Mouse (Mus musculus): ENCODE measurements around the gene Dip2a.

Dip2a gene

DNA sequence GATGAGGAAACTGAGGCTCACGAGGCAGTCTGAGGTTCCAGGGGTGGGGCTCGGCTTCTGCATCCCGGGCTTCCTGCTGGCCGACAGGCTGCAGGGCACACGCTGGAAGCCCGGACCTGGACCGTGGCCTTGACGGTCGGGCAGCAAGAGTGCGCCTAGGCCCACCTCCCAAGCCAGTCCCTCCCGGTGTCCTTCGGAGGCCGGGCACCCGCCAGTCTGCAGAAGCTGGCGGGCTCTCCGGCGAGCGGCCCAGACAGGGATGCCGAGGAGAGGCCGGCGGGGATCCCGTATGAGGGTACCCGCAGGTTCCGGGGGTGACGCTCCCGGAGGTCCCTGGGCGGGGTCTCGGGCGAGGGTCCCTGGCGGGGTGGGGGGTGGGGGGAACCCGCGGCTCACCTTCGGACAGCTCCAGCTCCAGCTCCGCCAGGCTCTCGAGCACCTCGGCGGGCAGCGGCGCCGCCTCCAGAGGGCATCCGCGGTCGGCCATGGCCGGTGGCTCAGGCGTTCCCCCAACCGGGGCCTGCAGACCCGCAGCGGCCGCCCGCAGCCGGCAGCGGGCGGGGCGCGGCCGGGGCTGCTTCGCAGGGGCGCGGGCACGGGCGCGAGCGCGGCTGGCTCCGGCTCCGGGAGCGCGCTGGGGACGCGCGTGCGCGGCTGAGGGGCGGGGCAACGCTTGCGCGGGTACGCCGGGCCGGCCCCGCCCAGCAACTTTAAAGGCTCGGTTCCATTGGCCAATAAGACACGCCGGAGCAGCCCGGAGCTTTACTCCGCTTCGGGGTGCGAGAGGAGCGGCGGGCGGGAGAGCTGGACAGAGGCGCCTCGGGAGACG is at the start of gene Dip2a:
Gene Dip2a (minus strand): TSS at position 581 of the 829 bp plus-strand sequence.
- DNase-seq: peak; percentile 96

DNA sequence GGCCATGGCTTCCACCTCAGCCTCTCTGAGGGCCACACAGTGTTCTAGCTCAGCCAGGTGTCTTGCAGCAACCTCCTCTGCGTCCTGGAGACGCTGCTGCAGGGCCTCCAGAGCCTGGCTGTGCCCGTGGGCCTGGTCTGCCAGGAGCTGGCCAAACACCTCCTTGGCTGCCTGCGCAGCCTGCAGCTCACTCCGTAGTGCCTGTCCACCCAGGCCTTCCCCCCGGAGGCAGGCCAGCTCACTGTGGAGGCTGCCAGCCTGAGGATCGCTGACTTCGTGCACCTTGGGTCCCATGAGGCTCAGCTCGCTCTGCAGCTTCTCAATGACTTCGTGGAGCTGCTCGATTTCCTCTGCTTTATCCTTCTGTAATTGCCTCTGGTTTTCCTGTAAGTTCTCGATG is 47.5 kb upstream of the Dip2a start:
- DNase-seq: no peak

DNA sequence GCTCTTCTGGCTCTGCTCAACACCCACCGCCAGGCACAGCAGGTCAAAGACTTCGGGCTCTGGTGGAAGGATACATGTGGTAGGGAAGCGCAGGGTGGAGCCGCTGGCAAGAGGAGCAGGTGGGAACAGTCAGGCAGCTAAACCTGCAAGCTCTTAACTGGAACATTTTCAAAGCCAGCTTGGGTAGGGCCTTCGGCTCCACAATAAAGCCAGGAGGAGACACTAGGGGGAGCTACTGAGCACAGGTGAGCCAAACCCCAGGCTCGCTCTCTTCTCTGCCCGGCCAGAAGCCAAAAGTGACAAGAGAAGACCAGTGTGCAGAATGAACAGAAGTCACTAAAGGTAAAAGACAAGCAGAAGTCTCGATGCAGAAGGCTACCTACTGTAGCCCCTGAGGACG is 46.7 kb upstream of the Dip2a start:
- peak; percentile 56 for DNase-seq

DNA sequence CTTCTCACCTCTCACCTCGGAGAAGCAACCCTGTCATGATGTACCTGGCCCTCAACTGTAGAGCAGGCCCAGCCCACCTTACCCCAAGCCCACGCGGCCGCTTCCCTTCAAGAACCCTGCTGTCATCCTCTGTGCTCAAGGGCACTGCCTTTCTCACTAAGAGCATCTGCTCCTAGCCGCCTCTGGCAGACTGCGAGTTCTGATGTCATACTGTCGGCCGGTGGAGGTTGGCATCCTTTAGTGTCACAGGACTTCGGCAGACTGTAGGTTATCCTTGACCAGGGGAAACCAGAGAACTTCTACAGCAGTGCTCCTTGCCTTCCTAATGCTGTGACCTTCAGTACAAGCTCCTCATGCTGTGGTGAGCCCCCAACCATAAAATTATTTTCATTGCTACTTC is 46.1 kb upstream of the Dip2a start:
- no peak for DNase-seq

DNA sequence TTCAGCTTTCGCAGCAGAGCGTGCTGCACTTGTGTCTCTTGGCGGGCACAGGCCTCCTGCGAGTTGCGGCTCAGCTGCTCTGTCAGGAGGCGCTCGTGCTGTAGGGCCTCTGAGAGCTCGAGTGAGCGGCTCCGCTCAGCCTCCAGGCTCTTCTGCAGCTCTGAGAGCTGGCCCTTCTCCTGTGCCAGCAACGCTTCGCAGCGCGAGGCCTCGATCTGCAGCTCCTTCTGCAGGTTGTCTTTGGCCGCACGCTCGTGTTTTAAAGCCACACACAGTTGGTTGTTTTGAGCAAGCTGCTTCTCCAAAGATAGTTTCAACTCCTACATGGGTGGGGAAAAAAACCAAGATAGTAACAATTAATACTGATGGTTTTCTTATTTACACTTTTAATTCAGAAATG is 29.9 kb upstream of the Dip2a start:
- DNase-seq: no peak

DNA sequence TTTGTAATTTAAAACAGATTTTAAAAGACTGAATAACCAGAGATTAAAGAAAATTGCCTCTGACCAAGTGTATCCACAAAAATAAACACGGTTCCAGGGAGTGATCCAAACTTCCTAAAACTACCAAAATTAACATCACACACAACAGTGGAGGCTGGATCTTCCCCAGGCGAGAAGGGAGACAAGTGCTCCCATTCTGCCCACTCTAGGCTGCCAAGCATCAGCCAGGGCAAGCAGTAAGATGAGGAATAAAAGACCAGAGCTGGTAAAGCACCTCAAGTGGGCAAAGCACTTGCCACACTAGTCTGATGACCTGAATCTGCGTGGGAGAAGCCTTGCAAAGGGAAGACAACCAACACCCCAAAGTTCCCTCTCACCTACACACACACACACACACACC is 26.6 kb upstream of the Dip2a start:
- DNase-seq: no peak

DNA sequence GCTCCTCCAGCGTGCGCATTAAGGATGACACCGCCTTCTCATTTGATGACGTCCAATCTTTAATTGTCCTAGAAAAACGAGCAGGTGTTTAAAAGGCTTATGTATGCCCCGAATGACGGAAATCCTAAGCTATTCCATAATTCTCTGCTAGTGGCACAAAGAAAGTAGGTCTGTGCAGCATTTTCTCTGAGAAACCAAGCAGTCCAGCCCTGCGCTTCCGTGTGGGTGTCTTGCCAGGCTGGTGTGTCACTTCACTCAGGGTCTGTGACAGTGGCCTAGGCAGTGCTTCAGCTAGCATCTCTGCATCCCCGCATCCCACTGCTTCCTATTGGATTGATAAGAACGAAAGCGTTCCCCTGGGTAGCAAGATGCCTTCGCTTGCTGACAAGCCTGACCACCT is 23.7 kb upstream of the Dip2a start:
- DNase-seq: no peak

DNA sequence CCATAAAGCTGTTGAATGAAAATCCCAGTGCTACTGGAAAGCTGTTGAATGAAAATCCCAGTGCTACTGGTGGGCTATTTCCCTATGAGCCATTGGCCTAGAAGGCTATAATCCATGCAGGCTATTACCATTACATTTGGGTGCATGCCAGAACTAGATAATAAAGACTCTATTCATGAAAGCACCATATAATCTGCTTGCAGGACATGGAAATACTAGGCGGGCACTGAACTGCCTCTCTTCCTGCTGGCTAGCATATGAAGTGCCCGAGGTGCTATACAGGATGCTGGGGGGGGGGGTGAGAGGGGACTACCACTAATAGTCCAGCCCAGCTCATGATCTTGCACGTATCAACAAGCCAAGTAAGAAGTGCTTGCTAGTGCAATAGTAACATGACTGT is 18.1 kb upstream of the Dip2a start:
- DNase-seq: no peak

DNA sequence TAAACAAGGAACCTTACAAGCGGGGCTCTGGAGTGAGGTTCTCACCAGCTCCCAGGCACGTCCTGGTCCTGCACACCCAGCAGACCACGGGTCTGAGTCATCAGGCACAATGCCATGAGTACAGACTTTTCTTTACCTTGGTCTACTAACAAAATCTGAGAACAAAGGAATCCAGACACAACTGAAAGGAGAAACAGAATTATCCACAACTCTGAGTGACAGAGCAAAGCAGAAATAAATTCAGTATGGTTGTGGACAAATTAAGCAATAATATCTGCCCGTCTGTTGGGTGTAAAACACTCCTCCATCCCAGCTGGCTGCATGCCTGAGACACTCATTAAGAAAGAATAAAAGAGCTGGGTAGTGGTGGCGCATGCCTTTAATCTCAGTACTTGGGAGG is 13.4 kb upstream of the Dip2a start:
- no peak for DNase-seq

DNA sequence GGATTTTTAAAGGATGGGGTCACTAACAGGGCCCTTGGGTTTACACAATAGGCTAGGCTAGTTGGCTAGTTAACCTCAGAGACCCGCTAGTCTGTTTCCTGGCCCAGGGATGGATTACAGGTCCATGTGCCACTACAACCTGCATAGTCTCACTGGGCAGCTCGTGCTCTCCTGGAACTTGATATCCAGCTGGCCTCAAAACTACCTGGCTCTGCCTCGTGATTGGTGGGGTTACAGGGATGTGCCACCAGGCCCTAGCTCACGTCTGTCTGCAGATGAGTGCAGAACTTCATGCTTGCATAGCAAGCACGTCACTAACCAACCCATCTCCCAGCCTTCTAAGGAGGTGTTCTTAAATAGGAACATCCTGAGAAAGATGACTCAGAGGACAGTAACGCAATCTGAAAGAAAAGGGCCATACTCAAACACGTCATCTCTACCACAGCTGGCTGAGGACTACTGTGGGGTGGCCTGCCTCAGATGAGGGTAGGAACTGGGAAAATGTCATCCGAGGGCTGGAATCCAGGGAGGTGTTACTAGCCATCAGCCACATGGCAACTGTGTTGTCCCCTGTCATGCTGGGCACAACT is 12.3 kb upstream of the Dip2a start:
- DNase-seq: no peak

DNA sequence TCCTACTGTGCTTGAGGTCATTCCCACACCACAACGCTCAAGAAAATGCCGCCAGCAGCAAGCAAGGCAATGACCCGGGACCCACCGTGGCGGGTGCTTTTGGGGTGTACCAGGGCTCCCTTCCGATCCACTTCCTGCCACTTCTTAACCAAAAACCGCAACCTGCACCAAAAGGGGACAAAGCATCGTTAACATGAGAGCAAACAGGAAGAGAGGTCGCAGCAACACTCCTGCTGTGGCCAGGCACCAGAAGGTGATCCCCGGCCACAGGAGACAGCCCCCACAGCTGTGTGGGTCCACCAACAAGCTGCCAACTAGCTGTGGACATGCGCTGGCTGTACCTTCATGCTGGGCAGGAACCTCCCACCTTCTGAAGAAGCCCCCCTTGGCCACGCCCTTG is 9.9 kb upstream of the Dip2a start:
- no peak for DNase-seq

DNA sequence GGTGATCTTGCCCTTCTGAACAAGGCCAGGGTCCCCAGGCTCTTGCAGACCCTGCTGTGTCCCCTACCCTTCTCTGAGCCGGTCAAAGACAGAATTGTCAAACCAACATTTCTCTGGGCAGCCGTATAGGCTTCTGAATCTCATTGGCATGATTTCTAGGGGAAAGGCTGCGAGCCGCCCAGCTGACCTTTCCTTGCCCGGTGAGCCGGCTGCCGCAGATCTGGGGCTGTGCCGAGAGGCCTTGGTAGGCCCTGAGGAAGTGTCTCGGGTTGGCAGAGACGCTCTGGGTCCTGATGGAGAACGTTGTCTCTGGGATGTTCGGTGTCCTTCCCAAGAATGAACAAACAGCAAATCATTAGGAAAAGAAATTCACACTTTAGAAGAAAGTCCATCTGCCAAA is 8.9 kb upstream of the Dip2a start:
- DNase-seq: no peak

DNA sequence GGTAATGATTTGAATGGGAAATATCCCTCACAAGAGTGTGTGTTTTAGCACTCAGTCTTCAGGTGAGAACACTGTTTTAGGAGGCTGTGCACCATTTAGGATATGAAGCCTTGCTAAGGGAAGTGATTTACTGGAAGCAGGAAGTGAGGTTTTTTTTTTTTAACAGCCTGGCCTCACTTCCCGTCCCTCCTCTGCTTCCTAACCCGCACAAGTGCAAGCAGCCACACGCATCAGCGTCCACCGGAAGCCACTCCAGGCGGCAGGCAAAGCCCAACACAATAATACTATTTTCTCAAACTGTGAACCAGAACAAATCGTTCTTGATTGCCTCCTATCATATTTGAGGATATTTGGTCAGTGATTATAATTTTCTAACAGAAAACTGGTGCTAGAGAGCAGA is 6.9 kb upstream of the Dip2a start:
- DNase-seq: no peak

DNA sequence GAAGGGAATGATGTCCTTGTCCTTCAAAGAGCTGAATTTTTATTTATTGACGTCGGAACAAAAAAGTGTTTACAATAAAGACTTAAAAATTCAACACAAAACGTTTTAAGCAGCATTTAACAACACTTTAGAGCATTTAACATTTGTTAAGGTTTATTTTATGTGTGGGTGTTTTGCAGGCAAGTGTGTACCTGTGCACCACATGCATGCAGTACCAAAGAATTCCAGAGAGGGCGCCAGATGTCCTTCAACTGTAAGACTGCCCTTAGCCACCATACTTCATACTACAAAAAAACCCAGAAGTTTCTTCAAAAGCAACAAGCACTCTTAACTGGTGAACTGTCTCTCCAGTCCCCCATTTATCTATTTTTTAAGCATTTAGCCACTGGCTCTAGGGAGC is 1.5 kb upstream of the Dip2a start:
- peak; percentile 44 for DNase-seq

DNA sequence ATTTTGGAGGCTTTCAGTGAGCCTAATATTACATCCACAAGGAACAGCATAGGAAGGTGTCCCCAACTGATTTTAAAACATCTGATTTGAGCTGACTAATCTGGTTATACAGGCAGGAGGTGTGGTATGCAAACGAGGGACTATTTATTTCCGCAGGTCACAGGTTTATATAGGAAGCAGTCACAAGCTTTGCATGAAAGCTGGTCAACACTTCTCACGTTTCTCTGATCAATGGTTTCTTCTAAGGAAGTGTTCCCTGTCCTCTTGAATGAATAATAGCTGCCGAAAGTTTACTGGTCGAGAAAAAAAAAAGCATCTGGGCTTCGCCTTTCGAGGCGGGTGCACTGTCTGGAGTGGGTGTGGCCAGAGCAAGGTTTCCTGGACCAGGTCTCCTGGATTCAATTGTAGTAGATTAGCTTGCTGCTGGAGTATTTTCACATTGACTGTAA is 976 bp upstream of the Dip2a start:
- DNase-seq: no peak

DNA sequence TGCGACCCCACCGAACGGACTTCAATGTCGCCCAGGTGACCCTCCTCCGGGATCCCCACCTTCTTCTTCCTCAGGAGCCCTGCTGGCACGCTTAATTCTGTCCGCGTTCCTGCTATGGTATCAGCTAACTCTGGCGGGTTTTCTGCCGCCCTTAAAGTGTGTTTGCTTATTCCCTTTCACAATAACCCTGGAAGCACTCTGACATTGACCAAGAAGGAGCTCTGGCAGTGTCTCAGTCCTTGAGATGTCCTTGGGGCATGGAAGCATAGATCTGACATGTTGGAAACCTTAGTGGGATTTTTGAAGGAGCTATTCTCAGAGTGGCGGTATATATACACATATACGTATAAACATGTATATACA is 430 bp upstream of the Dip2a start:
- DNase-seq: no peak

DNA sequence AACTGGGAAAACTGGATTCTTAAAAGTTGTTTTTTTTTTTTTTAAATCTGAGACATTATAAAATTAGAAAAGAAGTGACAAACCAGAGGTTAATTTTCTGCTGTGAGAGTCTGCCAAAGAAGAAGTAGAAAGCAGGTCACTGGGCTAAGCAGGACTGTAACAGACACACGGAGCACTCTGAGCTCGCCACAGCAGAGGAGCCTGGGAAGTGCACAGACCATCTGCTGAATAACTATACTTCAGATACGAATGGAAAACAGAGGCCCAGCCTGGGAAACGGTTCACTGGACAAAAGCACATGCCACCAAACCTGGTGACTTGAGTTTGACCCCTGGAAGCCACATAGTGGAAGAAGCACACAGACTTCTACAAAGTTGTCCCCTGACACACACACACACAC is 10.7 kb downstream of the Dip2a start:
- no peak for DNase-seq

DNA sequence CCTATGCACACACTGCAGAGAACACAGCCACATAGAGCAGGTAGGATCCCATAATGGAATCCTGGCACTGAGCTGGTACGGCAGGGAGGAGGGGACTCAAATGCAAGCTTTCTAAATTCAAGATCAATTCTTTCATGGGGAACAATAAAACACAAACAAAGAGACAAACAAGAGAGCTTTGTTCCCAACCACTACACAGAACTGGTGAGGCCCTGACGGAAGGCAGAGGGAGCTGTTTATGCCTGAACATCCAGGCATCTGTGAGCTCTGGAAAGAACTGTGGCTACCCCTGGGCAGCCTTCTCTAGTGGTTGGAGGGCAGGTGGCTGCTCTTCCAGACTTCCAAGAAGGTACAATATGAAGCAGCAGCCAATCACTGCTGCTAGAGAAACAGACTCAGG is 13.1 kb downstream of the Dip2a start:
- DNase-seq: no peak

DNA sequence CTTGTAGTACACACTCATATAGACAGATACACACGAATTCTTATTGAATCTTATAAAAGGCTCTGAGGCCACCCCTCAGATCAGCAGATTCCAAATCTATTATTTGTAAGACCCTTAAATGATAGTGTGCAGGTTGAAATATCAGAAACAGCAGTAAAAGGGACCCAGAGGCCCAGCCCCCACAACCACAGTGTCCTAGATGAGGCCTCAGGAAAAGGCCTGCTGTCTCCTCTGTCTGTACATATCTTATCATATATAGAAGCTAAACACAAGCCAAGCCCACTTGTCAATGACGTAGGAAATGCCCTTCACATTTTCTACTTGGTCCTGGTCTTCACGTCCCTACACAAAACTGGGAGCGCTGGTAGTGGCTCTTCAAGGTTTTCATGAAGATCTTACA is 16.0 kb downstream of the Dip2a start:
- no peak for DNase-seq

DNA sequence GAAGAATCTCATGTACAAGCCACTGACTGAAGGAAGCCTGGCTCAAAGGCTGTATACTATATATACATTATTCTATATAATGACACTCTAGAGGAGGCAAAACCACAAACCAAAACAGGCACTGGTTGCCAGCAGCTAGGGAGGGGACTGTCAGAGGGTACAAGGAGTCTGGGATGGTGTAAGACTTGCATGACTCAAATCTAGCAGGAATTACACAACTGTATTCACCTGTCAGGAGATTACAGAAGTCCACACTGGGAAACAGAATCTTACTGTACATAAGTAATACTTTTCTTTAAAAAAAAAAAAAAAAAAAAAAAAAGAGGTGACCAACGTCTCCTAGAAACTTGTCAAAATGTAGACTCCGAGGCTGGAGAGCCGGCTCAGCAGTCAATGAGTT is 16.5 kb downstream of the Dip2a start:
- DNase-seq: no peak

DNA sequence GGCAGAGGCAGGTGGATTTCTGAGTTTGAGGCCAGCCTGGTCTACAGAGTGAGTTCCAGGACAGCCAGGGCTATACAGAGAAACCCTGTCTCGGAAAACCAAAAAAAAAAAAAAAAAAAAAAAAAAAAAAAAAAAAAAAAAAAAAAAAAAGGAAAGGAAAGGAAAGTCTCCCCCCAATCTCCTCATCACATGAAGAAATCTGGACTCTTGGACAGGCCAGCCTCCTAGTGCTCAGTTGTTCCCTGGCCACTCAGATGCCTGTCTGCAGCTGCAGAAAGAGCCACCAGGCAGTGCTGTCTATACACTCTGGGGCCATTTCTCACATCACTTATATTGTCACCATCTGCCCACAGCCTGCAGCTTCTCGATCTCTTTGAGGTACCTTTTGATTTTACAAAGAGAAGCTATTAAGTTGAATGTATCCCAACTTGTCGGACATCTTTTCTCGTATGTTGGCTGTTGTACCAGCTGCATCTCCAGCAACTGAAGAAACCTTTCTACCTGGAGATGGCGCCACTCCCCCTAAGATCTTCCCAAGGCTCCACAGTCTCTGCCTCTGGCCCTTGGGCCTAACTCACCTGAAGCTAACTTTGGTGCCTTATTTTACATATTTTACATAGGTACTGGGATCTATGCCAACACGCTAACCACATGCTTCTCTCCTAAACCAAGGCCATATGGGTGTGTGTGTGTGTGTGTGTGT is 18.6 kb downstream of the Dip2a start:
- DNase-seq: peak; percentile 26

DNA sequence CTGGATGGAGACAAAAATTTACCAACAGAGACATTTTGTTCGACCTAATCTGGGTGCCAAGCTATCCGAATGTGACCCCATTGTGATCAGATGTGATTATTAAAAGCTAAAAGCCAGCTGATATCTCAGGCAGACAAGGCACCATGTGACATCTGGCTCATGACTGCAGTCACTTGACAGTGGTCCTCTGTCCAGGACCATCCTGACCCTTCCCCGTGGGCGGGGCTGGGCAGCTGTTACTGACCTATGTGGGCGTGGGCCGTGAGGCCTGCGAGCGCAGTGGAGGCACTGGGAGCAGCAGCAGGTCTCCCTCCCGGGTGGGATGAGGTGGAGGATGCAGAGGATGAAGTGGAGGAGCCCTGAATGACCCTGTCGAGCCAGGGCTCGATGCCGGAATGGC is 27.5 kb downstream of the Dip2a start:
- DNase-seq: no peak

DNA sequence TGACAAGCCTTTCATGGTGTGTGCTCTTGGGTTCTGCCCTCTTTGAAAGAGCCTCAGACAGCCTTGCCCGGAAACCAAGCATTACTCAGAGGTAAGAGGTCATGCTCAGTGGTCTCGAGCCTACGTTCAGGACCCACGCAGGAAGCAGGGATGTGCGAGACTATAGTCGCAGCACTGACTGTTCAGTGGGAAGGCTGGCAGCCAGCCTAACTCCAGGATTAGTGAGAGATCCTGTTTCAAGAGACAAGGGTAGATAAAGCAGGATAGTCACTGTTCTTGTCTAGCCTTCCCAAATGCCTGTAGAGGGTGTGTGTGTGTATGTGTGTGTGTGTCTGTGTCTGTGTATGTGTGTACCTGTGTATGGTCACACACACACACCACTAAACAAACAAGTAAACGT is 28.9 kb downstream of the Dip2a start:
- no peak for DNase-seq

DNA sequence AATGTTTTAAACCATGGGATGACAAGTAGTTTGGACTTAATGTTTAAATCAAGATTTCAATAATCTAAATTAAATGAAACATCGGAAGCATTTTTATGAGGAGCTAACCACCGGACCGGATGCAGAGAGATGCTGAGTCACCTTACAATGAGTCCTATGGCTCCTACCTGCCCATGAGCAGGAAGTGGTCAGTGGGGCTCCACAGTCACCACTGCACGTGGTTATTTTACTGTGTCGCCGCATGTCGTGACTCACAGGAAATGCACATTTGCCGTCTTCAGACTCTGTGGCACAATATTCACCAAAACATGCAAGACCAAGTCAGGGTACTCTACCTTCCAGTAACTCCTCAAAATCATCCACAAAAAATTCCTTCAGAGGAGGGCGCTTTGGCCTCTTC is 38.4 kb downstream of the Dip2a start:
- no peak for DNase-seq
